Mouse (Mus musculus): Measurements from ENCODE around the gene Fsd1l.

DNA sequence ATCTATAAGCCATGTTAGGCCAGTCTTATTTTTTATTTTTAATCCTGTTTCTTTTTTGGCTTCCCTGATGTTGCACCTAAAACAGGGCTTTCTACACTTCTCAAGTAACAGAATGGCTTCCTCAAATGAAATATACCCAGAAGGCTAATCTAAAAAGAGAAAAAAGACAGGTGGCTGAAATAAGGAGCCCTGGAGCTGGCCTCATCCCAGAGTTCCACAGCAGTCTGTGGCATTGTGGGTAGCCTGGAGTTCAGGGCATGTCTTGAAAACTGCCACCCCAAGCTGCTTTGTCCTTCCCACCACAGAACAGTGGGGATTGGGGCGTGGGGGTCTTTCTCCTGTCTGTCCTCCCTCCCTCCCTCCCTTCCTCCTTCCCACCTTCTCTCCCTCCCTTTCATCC is 60.1 kb downstream of the Fsd1l start:
- TF ChIP-seq CTCF (IDR thresholded peaks at IDR 0.05; ENCODE audit: extremely low read depth, insufficient read depth, insufficient read length, insufficient replicate concordance) (no peak), POLR2A (IDR thresholded peaks at IDR 0.05; ENCODE audit: low read depth, low read length) (no peak)
